Mouse (Mus musculus) cerebellum, adult (tissue): ENCODE results near the gene Col5a3.
A peak's percentile ranks its signal among the peaks of the same experiment; 100 is the strongest.

Experiments
- ATAC-seq: cut with Nextera tagmentation; 2 replicates; pipeline ENCODE4 v1.9.2; 2017; ENCODE audit warnings: mild to moderate bottlenecking, moderate library complexity, mixed read lengths; ENCODE audit not compliant: insufficient number of reproducible peaks, low FRiP score, low TSS enrichment

Gene Col5a3

GRCm38 (mm10) chr9:20751477-20752029 lies 63.3 kb downstream of the Col5a3 start:
- no peak for ATAC-seq

GRCm38 (mm10) chr9:20749213-20749612 lies 65.7 kb downstream of the Col5a3 start:
- ATAC-seq = no peak

DNA sequence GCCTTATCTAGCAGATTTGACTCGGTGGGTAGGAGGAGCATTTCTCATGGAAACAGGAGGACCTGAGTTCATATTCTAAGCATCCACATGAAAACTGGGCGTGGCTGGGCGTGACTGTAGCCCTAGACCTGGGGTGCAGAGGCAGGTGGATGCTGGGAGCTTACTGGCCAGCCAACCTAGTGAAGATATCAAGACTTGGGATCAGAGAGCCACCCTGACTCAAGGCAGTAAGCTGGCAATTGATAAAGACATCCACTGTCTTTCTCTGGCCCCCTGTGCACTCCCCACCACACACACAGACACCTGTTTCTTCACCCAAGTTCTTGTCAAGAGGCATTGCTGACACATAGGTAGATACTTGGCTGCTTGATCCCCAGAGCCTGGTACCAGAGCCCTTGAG lies 66.3 kb downstream of the Col5a3 start:
- ATAC-seq = no peak

- no peak for ATAC-seq
These were observed 67.2 kb downstream of the Col5a3 start for GRCm38 (mm10) chr9:20747682-20748081.

DNA sequence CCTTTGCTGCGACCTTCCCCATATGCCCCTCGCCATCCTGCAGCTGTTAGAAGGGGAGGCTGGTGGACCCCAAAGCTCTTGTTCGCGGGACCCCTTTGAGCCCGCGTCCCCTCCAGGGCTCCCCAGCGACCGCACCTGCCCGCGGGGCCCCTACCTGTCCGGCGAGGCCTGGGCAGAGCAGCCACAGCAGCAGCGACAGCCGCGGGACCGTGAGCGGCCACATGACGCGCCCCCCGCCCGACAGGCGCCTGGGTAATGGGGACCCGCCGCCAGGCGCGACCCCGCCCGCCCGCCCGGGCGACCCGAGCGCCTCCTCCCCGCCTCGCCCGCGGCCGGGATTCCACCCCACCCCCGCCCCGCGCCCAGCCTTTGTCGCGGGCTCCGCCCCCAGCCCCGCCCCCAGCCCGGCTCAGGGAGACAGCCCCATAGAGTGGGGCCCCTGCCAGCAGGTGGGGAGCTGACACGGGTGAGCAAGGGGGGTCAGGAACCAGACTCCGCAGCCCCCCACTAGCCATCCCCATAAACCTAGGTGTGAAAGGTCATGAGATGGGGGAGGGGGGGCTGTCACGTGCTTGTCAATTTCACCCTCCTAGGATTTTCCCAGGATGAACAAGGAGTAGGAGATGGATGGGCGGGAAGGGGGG lies 68.7 kb downstream of the Col5a3 start, which contains the start of gene Olfm2:
Olfm2 (minus strand) TSS at position 333 of the 644 bp plus-strand sequence.
- ATAC-seq = no peak

DNA sequence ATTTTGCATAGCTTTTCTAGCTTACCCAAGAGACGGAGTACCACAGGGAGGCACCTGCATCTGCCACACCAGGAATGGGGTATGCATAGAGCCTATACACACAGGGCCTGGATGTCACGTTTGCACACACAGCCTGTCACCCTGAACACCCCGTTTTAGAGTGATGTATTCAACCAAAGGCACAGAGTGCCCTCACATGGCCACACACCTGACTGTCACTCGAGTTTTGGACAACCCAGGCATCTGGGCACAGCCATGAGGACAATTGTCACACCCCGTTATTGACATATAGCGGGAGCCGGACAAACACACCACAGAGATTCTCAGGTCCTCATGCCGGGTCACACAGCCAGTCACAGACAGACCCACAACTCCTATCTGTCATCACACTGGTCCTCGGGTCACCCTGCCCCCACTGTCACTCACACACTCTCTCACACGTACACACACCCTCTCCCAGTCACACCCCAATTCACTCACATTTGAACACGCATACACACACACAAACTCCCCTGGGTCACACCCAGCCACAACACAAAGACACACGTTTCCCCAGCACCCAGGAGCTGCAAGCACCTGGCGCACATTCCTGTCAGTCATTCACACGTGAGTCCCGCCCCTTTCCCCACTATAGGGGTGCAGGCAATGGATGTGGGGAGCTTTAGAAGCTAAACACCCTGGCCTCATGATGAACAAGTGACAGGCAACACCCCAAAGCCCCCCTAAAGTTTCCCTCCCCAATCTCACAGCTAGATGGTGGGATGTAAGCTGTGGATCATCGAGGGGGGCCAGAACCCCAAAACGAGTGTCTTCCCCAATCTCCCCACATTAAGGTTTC lies 69.5 kb downstream of the Col5a3 start:
- no peak for ATAC-seq

GRCm38 (mm10) chr9:20743946-20744738 lies 70.7 kb downstream of the Col5a3 start:
- no peak for ATAC-seq

DNA sequence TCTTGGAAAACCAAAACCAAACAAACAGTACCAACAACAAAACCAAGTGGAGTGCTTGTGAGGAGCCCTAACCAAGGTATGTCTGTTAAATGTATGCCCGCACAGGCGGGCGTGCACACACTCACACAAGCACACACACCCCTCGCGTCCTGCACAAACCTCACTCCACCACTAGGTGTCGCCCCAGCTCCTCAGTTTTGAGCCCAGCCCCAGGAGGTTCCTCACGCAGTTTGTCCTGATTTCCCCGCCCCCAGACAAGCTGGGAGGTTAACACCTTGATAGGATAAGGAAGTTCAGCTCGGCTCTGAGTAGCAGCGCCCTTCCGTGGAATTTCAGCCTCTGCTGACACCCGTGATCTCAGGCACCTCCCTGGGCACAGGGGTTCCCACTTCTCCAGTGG lies 74.5 kb downstream of the Col5a3 start:
- peak; percentile 67; the same call in 1 of the 2 replicates for ATAC-seq

GRCm38 (mm10) chr9:20738251-20738999 lies 76.4 kb downstream of the Col5a3 start:
- no peak for ATAC-seq

- ATAC-seq = no peak
These were observed 77.6 kb downstream of the Col5a3 start for GRCm38 (mm10) chr9:20737227-20737626.

GRCm38 (mm10) chr9:20734692-20735091 lies 80.2 kb downstream of the Col5a3 start:
- ATAC-seq = no peak

DNA sequence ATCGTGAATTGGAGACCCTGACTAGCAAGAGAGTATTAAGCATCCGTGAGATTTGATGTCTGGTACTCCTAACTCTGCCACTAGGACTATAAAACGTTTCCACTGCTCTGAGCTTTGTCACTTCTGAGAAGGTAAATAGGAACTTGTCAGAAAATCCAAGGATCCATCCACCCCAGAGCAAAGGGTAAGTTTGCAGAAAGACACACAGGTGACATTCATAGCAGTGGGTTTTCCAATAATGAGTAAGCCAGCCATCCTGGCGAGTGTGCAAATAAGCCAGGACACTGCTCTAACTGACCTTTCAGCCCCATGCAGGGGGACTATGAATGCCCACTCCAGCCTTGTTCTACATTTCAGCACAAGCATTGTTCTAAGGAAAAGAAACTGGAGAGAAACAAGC lies 83.1 kb downstream of the Col5a3 start:
- ATAC-seq = no peak

- ATAC-seq = no peak
These were observed 85.4 kb downstream of the Col5a3 start for GRCm38 (mm10) chr9:20729451-20729850.

DNA sequence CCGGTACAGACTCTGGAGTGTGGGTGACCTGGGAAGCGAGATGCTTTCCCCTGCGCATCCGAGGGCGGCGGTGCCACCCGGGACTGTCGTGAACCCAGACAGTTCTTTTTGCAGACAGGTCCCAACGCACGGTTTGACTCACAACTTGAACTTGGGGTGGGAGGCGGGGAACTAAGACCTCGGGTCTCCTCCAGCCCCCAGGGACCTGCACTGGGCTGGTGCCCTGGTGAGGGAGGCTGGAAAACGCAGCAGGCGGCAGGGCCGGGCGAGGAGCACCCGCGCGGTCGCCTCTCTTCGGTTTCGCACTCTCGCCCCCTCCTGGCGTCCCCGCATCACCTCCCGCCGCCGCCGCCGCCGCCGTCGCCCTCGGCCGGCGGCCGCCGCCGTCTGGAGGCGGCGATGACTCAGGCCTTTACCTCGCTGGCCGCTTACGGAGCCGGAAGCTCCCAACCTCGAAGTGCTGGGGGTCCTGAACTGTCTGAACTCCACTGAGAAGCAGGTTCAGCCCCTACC lies 87.2 kb downstream of the Col5a3 start:
- ATAC-seq = peak; percentile 26; the same call in 1 of the 2 replicates

GRCm38 (mm10) chr9:20726859-20727600 lies 87.8 kb downstream of the Col5a3 start:
- no peak for ATAC-seq

- no peak for ATAC-seq
These were observed 88.6 kb downstream of the Col5a3 start for GRCm38 (mm10) chr9:20726134-20726858.

- ATAC-seq = no peak
These were observed 93.3 kb downstream of the Col5a3 start for GRCm38 (mm10) chr9:20721582-20721981.
